Mouse (Mus musculus) lung, embryonic 15.5 days (tissue): ENCODE results near the gene Rapgef5. TPM values are rescaled to one million over a fixed set of nuclear protein-coding genes. Genes with fewer than 3 reads are reported as not detected.

Source experiments
- ATAC-seq: fragments of 200-750 bp; cut with Nextera tagmentation; 2 replicates; pipeline ENCODE4 v1.8.0; 2017; ENCODE audit warnings: moderate number of reproducible peaks, borderline replicate concordance; ENCODE audit not compliant: low FRiP score, low TSS enrichment; ENCODE audit errors: extremely low read depth
- H3K27ac ChIP-seq: fragments of 300-500 bp; sonication (generic); 2 replicates; pipeline ENCODE4 v1.5.1; 2015; ENCODE audit warnings: moderate library complexity, mild to moderate bottlenecking, inconsistent platforms
- H3K27me3 ChIP-seq: fragments of 300-500 bp; sonication (generic); 2 replicates; pipeline ENCODE4 v1.6.1; 2015; ENCODE audit warnings: inconsistent platforms
- H3K36me3 ChIP-seq: fragments of 300-500 bp; sonication (generic); 2 replicates; pipeline ENCODE4 v1.6.1; 2015; ENCODE audit warnings: inconsistent platforms
- H3K4me1 ChIP-seq: fragments of 300-500 bp; sonication (generic); 2 replicates; pipeline ENCODE4 v1.6.1; 2015; ENCODE audit warnings: inconsistent platforms
- H3K4me2 ChIP-seq: fragments of 300-500 bp; sonication (generic); 2 replicates; pipeline ENCODE4 v1.6.1; 2015; ENCODE audit warnings: inconsistent platforms, mild to moderate bottlenecking, moderate library complexity
- H3K4me3 ChIP-seq: fragments of 300-500 bp; sonication (generic); 2 replicates; pipeline ENCODE4 v1.5.1; 2015; ENCODE audit warnings: mild to moderate bottlenecking, inconsistent platforms
- H3K9ac ChIP-seq: fragments of 300-500 bp; sonication (generic); 2 replicates; pipeline ENCODE4 v1.6.1; 2015; ENCODE audit warnings: inconsistent platforms
- H3K9me3 ChIP-seq: fragments of 300-500 bp; sonication (generic); 2 replicates; pipeline ENCODE4 v1.6.1; 2016; ENCODE audit warnings: inconsistent platforms
- WGBS: fragments of 180-500 bp; shearing (Covaris S2); methylation state at CpG from one replicate; pipeline ENCODE4 v1.1.7; 2015; 5-methylcytosine and 5-hydroxymethylcytosine counted together
- polyA plus RNA-seq: library from polyadenylated mRNA; unstranded; fragments of >200 nt; fragmentation: Nextera tagmentation; extraction: Ambion mirVana; gene quantifications from 2 replicates; pipeline ENCODE4 v1.2.1, GENCODE M21; 2015

The Rapgef5 gene
- polyA plus RNA-seq, 1 experiment from 2014 or later, result 25.3 TPM

DNA sequence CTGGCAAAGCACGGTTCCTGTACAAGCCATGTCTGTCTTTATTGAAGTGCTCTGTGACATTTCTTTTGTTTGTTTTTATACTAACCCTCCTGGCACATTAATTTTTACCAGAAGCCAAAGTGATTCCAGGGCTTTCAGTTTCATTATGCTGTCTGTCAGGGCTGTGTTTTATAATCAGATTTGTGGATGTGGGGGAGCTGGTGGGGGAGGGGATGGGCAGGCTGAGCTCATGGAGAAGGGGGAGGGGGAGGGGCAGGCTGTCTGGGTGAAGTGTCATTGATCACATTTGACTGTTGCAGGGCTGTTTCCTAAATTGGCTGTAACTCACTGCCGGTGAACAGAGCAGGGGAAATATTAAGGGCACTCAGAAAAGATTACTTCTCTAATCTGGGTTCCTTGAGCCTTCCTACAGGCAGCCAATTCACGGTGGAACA is 211.9 kb downstream of the Rapgef5 start:
- no peak overlapping the region for H3K4me2 ChIP-seq

DNA sequence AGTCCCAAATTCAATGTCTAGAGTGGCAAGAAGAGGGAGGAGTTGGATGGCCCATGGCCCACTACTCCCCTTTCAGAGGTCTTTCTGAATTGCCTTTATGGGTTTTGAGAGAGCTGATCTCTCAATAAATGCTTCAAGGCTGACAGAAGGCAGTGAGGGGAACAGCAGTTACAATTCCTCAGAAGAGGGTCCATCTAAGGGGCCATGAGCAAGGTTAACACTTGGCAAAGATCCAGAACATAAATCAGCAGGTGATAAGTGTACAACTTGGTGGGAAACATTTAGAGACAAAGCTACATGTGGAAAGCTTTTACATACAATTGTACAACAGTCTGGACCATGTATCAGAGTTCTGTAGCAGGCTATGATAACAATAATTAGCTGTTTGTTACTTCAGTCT is 217.3 kb downstream of the Rapgef5 start:
- H3K4me1 ChIP-seq, result no peaks in the 10 kb centered on the region
- H3K27ac ChIP-seq, result no peak overlapping the region
- H3K9me3 ChIP-seq, result no peaks in the 10 kb centered on the region
- ATAC-seq, result no peak
- no peak overlapping the region for H3K4me2 ChIP-seq
- no peaks in the 10 kb centered on the region for H3K27me3 ChIP-seq
- no peak overlapping the region for H3K4me3 ChIP-seq
- H3K9ac ChIP-seq, result no peak overlapping the region
- H3K36me3 ChIP-seq, result peaks cover 5% of the 10 kb centered on the region

More for the DNA sequence above, 211.9 kb downstream of the Rapgef5 start:
- Histone ChIP-seq H3K4me1 (no peaks in the 10 kb centered on the region), H3K27ac (no peak overlapping the region), H3K9me3 (no peaks in the 10 kb centered on the region), H3K9ac (no peak overlapping the region), H3K4me3 (no peak overlapping the region), H3K27me3 (no peaks in the 10 kb centered on the region), H3K36me3 (peaks cover 12% of the 10 kb centered on the region)
- WGBS, result 32% methylated on average over 3 of the region's 3 CpGs
- ATAC-seq, result no peak

DNA sequence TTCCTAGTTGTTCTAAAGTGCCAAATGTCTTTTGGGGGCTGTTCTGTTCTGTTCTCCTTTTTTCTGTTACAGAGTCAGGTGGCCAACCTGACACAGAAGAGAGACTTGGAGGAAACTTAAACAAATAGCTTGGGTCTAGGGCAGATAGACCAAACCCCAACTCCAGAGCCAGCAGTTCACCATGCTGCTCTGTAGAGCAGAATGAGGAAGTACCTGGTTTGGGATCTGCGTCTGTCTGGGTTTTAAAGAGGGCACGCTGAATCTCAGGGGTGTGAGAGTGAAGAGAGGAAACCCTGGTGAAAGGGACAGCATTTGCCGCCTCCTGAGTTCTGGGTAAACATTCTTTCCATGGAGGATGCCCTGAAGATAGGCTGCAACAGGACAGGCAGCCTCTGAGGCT is 219.9 kb downstream of the Rapgef5 start:
- 60% methylated on average over 3 of the region's 3 CpGs for WGBS
- H3K27ac ChIP-seq, result no peak overlapping the region

DNA sequence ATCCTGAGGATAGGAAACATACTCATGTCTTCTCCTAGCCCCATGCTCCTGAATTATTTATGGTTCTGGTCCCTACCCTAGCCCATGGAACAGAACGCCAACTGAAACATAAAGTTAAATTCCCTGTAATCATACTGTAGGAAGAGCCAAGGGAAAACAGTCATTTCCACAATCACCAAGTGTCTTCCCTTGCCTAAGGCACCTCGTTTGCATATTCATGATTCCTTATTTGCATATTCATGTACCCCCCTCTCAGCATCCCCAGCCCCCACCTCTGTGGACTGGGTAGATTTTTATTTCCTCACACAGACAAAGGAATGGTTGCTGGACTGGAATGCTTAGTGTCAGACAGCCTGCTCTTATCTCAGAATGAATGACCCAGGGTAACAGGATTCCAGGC is 220.6 kb downstream of the Rapgef5 start:
- WGBS, result 52% methylated on average over 2 of the region's 2 CpGs
- Histone ChIP-seq H3K27me3 (no peaks in the 10 kb centered on the region), H3K9ac (no peak overlapping the region), H3K4me2 (no peak overlapping the region), H3K4me3 (no peak overlapping the region), H3K27ac (no peak overlapping the region), H3K9me3 (no peaks in the 10 kb centered on the region), H3K4me1 (no peaks in the 10 kb centered on the region), H3K36me3 (no peaks in the 10 kb centered on the region)
- no peak for ATAC-seq

More for the DNA sequence above, 219.9 kb downstream of the Rapgef5 start:
- no peak overlapping the region for H3K4me3 ChIP-seq
- no peak overlapping the region for H3K4me2 ChIP-seq
- no peak for ATAC-seq
- H3K27me3 ChIP-seq, result no peaks in the 10 kb centered on the region
- H3K36me3 ChIP-seq, result no peaks in the 10 kb centered on the region
- H3K9ac ChIP-seq, result no peak overlapping the region
- H3K4me1 ChIP-seq, result no peaks in the 10 kb centered on the region
- no peaks in the 10 kb centered on the region for H3K9me3 ChIP-seq

DNA sequence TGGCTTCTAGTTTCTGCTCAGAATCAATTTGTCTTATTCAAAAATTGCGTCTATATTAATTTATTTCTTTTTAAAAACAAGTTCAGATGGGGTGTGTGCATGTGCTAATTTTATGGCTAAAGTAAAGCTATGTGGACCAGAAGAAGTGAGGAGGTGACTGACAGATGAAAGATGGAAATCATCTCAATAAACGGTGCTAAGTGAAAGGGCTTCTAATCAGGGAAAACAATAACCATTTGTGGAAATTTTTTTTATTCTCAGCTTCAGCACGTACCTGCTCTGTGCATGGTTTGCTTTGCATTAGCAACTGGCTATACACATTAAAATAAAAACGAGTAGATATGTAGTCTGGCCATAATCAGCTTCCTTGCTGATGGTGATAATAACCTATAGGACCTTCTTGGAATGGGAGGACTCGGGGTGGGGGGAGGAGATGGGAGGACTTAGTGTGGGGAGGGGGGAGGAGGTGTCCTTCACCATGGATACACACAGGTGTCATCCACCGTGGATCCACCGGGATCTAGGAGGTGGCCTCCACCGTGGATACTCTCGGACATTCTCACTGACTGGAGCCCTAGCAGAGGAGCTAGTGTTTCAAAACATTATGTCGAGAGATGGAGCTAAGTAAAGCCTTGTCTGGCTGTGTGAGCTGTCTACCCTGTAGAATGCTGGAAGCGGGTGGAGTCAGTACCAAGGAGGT is 221.2 kb downstream of the Rapgef5 start:
- ATAC-seq, result 0 out of 2 replicates have a peak, but pooled peaks have one; percentile 14
- H3K4me3 ChIP-seq, result no peak overlapping the region
- H3K27me3 ChIP-seq, result no peaks in the 10 kb centered on the region
- H3K4me1 ChIP-seq, result no peaks in the 10 kb centered on the region
- no peak overlapping the region for H3K4me2 ChIP-seq
- H3K9ac ChIP-seq, result no peak overlapping the region
- no peaks in the 10 kb centered on the region for H3K36me3 ChIP-seq
- no peaks in the 10 kb centered on the region for H3K9me3 ChIP-seq
- WGBS, result 54% methylated on average over 11 of the region's 11 CpGs
- H3K27ac ChIP-seq, result no peak overlapping the region

DNA sequence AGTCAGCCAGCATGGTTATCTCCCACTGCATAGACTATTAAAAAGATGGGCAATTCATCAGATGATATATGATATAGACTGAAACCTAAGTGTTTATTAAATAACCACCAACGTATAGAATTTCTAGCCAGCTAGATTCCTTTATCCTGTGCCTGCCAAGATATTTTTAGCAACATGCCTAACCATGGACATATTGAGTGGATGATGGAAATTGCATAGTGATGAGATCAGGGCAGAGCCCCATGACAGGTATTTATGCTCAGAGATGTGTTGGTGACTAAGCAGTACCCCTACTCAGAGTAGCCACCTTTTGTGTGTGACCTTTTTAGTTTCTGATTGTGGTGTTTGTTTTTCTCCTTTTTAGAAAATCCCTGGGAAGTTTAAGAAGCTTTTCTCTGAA is 226.2 kb downstream of the Rapgef5 start:
- H3K9ac ChIP-seq, result no peak overlapping the region
- no peaks in the 10 kb centered on the region for H3K27me3 ChIP-seq
- no peaks in the 10 kb centered on the region for H3K36me3 ChIP-seq
- no peak for ATAC-seq
- H3K27ac ChIP-seq, result no peak overlapping the region
- H3K9me3 ChIP-seq, result no peaks in the 10 kb centered on the region
- H3K4me3 ChIP-seq, result no peak overlapping the region
- peaks cover 8% of the 10 kb centered on the region; the same call in 1 of the 2 replicates for H3K4me1 ChIP-seq
- no peak overlapping the region for H3K4me2 ChIP-seq
- 19% methylated on average over 1 of the region's 1 CpGs for whole genome bisulfite sequencing

DNA sequence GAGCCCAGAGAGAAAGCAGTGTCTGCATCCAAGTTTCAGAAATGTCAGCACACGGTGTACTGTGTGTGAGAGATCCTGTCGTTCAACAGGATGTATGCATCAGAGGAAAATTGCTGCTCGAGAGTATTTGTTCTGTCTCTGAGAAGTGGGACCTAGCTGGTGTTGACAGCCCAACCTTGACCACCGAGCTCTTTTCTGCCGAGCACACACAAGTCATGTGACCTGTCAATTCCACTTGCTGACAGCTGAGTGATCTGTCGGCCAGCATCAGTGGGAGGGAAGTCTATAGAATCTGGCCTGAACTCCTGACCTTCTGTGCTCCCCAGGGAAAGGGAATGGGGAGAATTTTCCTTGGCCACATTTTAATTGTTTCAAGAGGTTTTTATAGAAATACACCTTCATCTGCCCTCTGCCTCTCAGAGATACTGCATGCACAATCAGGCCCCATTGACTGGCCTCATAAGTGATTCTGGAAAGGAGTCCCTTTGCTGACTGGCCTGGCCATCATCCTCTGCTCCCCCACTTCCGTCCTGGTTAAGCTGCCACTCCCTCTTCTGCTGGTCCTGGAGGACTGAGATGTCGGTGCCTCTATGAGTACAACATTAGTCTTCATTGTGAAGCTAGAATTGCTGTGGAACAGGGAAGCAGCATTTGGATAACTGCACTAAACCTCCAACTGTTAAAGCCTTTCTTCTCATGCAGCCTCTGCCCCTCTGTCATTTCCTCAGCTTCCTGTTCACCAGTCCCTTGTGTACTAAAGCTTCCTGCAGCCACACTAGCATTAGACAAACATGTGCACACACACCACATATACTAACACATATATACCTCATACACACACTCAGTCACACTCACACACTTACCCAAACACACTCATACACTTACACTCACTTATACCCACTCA is 228.6 kb downstream of the Rapgef5 start:
- no peaks in the 10 kb centered on the region for H3K27me3 ChIP-seq
- ATAC-seq, result no peak
- no peaks in the 10 kb centered on the region for H3K9me3 ChIP-seq
- no peak overlapping the region for H3K9ac ChIP-seq
- H3K4me3 ChIP-seq, result no peak overlapping the region
- WGBS, result 9% methylated on average over 8 of the region's 8 CpGs
- H3K4me2 ChIP-seq, result no peak overlapping the region
- H3K36me3 ChIP-seq, result no peaks in the 10 kb centered on the region
- peaks cover 8% of the 10 kb centered on the region; the same call in 1 of the 2 replicates for H3K4me1 ChIP-seq
- peak overlapping the region; percentile 41; the same call in 1 of the 2 replicates for H3K27ac ChIP-seq

DNA sequence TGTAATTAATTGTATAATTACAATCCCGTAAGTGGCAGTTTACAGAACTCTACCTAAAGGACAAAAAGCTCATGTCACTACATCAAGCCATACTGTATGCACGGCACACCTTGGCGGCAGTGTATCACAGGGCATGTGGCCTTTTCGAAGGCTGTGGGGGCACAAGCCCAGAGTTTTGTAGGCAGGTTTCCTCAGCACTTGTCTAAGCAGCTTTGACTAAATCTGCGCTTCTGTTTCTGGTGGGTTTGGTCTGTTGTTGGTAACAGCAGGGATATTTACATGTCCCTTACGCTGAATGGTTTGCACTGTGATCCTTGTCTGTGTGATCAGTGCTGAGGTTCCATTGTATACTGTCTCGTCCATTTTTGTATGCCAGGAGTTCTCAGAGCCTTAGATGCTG is 230.3 kb downstream of the Rapgef5 start:
- Histone ChIP-seq H3K4me2 (no peak overlapping the region), H3K4me3 (no peak overlapping the region), H3K27me3 (no peaks in the 10 kb centered on the region), H3K9ac (no peak overlapping the region), H3K27ac (no peak overlapping the region), H3K4me1 (peaks cover 15% of the 10 kb centered on the region), H3K36me3 (no peaks in the 10 kb centered on the region), H3K9me3 (no peaks in the 10 kb centered on the region)
- no peak for ATAC-seq
- 89% methylated on average over 7 of the region's 7 CpGs for WGBS

DNA sequence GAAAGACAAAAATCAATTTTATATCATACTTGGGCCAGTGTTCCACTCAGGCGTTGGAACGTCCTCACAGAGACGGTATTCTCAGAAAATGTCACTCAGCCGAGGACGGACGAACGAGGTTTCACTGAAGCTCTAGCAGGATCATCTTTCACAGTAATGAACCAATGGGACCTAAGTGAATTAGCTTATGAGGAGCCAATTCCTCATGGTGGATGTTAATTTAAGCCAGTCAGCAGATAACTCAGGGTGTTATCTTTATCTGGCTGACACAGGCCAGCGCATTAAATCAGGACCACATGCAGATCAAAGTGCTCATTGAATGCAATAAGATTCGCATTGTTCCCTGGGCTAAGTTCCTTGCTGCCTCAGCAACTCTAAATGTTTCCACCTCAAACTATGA is 234.8 kb downstream of the Rapgef5 start:
- peaks cover 19% of the 10 kb centered on the region for H3K4me1 ChIP-seq
- H3K9ac ChIP-seq, result no peak overlapping the region
- 0 out of 2 replicates have a peak overlapping the region, but pooled peaks have one; percentile 3 for H3K4me2 ChIP-seq
- 0 out of 2 replicates have a peak, but pooled peaks cover 2% of the 10 kb centered on the region for H3K36me3 ChIP-seq
- H3K9me3 ChIP-seq, result no peaks in the 10 kb centered on the region
- H3K27ac ChIP-seq, result 0 out of 2 replicates have a peak overlapping the region, but pooled peaks have one; percentile 27
- H3K27me3 ChIP-seq, result no peaks in the 10 kb centered on the region
- 31% methylated on average over 9 of the region's 9 CpGs for WGBS
- no peak overlapping the region for H3K4me3 ChIP-seq
- ATAC-seq, result no peak

DNA sequence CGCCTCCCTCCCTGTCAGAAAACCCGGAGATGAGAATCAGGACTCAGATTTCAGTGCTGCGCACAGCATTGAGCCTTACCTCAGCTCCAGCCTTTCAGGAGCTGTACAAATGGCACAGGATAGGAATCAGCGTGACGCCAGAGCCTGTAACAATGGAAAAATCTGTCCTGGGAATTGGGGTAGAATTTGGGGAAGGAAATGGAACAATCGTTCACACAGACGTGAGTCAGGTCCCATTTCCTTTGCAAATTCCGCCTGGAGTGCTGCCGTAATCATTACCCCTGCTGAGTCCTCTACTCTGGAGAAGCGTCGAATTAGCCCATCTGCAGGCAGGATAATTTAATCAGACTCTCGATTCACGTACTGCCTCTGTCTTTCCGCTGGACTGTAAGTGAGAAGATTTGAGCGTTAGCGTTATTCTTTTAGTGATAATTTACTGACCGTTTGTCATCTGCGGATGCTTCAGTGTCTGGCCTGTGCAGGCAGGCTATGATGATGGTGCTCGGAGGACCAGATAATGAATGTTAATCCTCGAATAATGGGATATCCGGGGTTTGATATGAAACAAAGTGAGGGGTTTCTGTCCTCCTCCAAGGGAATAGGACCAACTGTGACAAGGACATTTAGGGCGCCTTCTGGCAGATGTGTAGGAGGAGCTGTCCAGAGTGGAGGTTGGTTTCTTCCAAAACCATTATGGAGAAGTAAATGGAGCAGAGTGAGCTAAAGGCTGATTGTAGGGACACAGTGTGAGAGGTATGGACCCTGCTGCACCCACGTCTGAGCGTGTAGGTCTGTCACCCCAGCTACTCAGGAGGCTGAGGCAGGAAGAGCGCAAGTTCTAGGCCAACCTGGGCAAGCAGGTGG is 235.5 kb downstream of the Rapgef5 start:
- Histone ChIP-seq H3K27me3 (no peaks in the 10 kb centered on the region), H3K9me3 (no peaks in the 10 kb centered on the region), H3K36me3 (0 out of 2 replicates have a peak, but pooled peaks cover 8% of the 10 kb centered on the region), H3K27ac (peak overlapping the region; percentile 27; the same call in 1 of the 2 replicates), H3K4me2 (0 out of 2 replicates have a peak overlapping the region, but pooled peaks have one; percentile 3), H3K9ac (no peak overlapping the region), H3K4me1 (peaks cover 20% of the 10 kb centered on the region), H3K4me3 (no peak overlapping the region)
- WGBS, result 38% methylated on average over 25 of the region's 25 CpGs
- peak; percentile 46; the same call in 1 of the 2 replicates for ATAC-seq

DNA sequence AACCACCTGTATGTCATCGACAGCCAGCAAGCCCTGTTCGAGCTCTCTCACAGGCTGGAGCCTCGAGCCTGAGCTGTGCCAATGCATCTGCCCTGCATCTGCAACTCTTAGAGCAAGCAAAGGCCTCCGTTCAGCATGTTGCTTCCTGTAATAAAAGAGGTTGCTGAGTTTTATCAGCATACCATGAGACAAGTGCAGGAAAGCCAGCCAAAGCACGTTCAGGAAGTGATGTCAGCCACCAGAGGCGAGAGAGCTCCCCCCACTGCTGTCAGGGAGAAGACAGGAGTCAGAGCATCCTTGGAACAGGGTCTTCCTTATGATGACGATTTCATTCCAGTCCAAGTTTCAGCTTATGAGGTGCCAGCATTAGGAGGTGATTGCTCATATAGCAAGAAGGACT is 239.7 kb downstream of the Rapgef5 start:
- WGBS, result 42% methylated on average over 7 of the region's 7 CpGs
- ATAC-seq, result no peak
- no peaks in the 10 kb centered on the region for H3K27me3 ChIP-seq
- H3K4me2 ChIP-seq, result no peak overlapping the region
- H3K9me3 ChIP-seq, result no peaks in the 10 kb centered on the region
- H3K9ac ChIP-seq, result no peak overlapping the region
- H3K36me3 ChIP-seq, result peaks cover 8% of the 10 kb centered on the region; the same call in 1 of the 2 replicates
- H3K4me3 ChIP-seq, result no peak overlapping the region
- H3K27ac ChIP-seq, result no peak overlapping the region
- H3K4me1 ChIP-seq, result peaks cover 19% of the 10 kb centered on the region
